Mouse (Mus musculus) midbrain, embryonic 11.5 days (tissue): ENCODE data around the gene Rpusd3. TPM values are rescaled to one million over a fixed set of nuclear protein-coding genes. Genes with fewer than 3 reads are reported as not detected.

ENCODE experiments used
- ATAC-seq: fragments of 200-750 bp; cut with Nextera tagmentation; 2 replicates; pipeline ENCODE4 v1.8.0; 2017; ENCODE audit warnings: moderate TSS enrichment, moderate library complexity; ENCODE audit not compliant: low FRiP score
- DNase-seq: peaks from one replicate; pipeline ENCODE4 v3.0.0; 2015; ENCODE audit warnings: low spot score; ENCODE audit errors: missing footprints
- H3K27ac ChIP-seq: fragments of 300-500 bp; sonication (generic); 2 replicates; pipeline ENCODE4 v1.5.1; 2014; ENCODE audit warnings: low read depth, low read length
- H3K27me3 ChIP-seq: fragments of 300-500 bp; sonication (generic); 2 replicates; pipeline ENCODE4 v1.6.1; 2014; ENCODE audit warnings: mild to moderate bottlenecking, low read length, moderate library complexity, mixed read lengths; ENCODE audit not compliant: control insufficient read depth, insufficient read depth
- H3K36me3 ChIP-seq: fragments of 300-500 bp; sonication (generic); 2 replicates; pipeline ENCODE4 v1.6.1; 2014; ENCODE audit warnings: mild to moderate bottlenecking, low read length, moderate library complexity, mixed read lengths; ENCODE audit not compliant: control insufficient read depth, insufficient read depth
- H3K4me1 ChIP-seq: fragments of 300-500 bp; sonication (generic); 2 replicates; pipeline ENCODE4 v1.6.1; 2014; ENCODE audit warnings: low read length; ENCODE audit not compliant: control insufficient read depth, insufficient read depth
- H3K4me2 ChIP-seq: fragments of 300-500 bp; sonication (generic); 2 replicates; pipeline ENCODE4 v1.6.1; 2014; ENCODE audit warnings: mild to moderate bottlenecking, moderate library complexity
- H3K4me3 ChIP-seq: fragments of 300-500 bp; sonication (generic); 2 replicates; pipeline ENCODE4 v1.5.1; 2014; ENCODE audit warnings: low read depth, low read length
- H3K9ac ChIP-seq: fragments of 300-500 bp; sonication (generic); 2 replicates; pipeline ENCODE4 v1.6.1; 2014; ENCODE audit warnings: low read length
- H3K9me3 ChIP-seq: fragments of 300-500 bp; sonication (generic); 2 replicates; pipeline ENCODE4 v1.6.1; 2016; ENCODE audit warnings: low read length; ENCODE audit not compliant: control insufficient read depth
- WGBS: fragments of 180-500 bp; shearing (Covaris S2); extraction: QIAGEN DNeasy Blood & Tissue Kit; methylation state at CpG from one replicate; pipeline ENCODE4 v1.1.7; 2014; 5-methylcytosine and 5-hydroxymethylcytosine counted together
- polyA plus RNA-seq: library from polyadenylated mRNA; unstranded; fragments of >200 nt; fragmentation: Nextera tagmentation; extraction: Ambion mirVana; gene quantifications from 2 replicates; pipeline ENCODE4 v1.2.1, GENCODE M21; 2014

Rpusd3 gene
- polyA plus RNA-seq, 1 experiment from 2014 or later, result 26.6 TPM

- no peak for DNase-seq
- no peak overlapping the region for H3K4me3 ChIP-seq
- no peak overlapping the region for H3K4me2 ChIP-seq
- no peaks in the 10 kb centered on the region for H3K27me3 ChIP-seq
- 85% methylated on average over 10 of the region's 10 CpGs for WGBS
- no peak overlapping the region for H3K27ac ChIP-seq
- no peaks in the 10 kb centered on the region for H3K9me3 ChIP-seq
- H3K4me1 ChIP-seq, result peaks cover 7% of the 10 kb centered on the region; the same call in 1 of the 2 replicates
- H3K9ac ChIP-seq, result no peak overlapping the region
- H3K36me3 ChIP-seq, result no peaks in the 10 kb centered on the region
- ATAC-seq, result no peak
Observed at GRCm38 (mm10) chr6:113396270-113397030, 22.7 kb downstream of the Rpusd3 start.

- WGBS, result 94% methylated on average over 6 of the region's 6 CpGs
- no peak for ATAC-seq
- DNase-seq, result peak; percentile 62
- Histone ChIP-seq H3K9ac (no peak overlapping the region), H3K36me3 (no peaks in the 10 kb centered on the region), H3K4me1 (peaks cover 7% of the 10 kb centered on the region; the same call in 1 of the 2 replicates), H3K27me3 (no peaks in the 10 kb centered on the region), H3K4me3 (no peak overlapping the region), H3K4me2 (no peak overlapping the region), H3K9me3 (no peaks in the 10 kb centered on the region), H3K27ac (no peak overlapping the region)
Observed at GRCm38 (mm10) chr6:113395501-113395900, 23.6 kb downstream of the Rpusd3 start.

GRCm38 (mm10) chr6:113394811-113395210 is 24.3 kb downstream of the Rpusd3 start:
- DNase-seq (peak; percentile 69), ATAC-seq (no peak)
- H3K4me1 ChIP-seq, result peaks cover 7% of the 10 kb centered on the region; the same call in 1 of the 2 replicates
- no peak overlapping the region for H3K9ac ChIP-seq
- peaks cover 3% of the 10 kb centered on the region; the same call in 1 of the 2 replicates for H3K36me3 ChIP-seq
- H3K4me2 ChIP-seq, result no peak overlapping the region
- no peaks in the 10 kb centered on the region for H3K27me3 ChIP-seq
- 95% methylated on average over 11 of the region's 11 CpGs for WGBS
- no peak overlapping the region for H3K27ac ChIP-seq
- H3K9me3 ChIP-seq, result no peaks in the 10 kb centered on the region
- H3K4me3 ChIP-seq, result no peak overlapping the region

- H3K9ac ChIP-seq, result no peak overlapping the region
- 88% methylated on average over 6 of the region's 6 CpGs for WGBS
Observed at GRCm38 (mm10) chr6:113393951-113394350, 25.2 kb downstream of the Rpusd3 start.

GRCm38 (mm10) chr6:113392387-113393071 is 26.6 kb downstream of the Rpusd3 start:
- Histone ChIP-seq H3K9me3 (no peaks in the 10 kb centered on the region), H3K4me1 (peaks cover 7% of the 10 kb centered on the region; the same call in 1 of the 2 replicates), H3K27ac (peak overlapping the region; percentile 45), H3K4me3 (peak overlapping the region; percentile 41), H3K36me3 (peaks cover 17% of the 10 kb centered on the region), H3K9ac (peak overlapping the region; percentile 61), H3K4me2 (peak overlapping the region; percentile 68), H3K27me3 (no peaks in the 10 kb centered on the region)
- WGBS, result 1% methylated on average over 51 of the region's 51 CpGs
- DNase-seq (peak; percentile 96), ATAC-seq (peak; percentile 93)

More at GRCm38 (mm10) chr6:113393951-113394350, 25.2 kb downstream of the Rpusd3 start:
- Histone ChIP-seq H3K4me2 (no peak overlapping the region), H3K9me3 (no peaks in the 10 kb centered on the region), H3K27ac (no peak overlapping the region), H3K27me3 (no peaks in the 10 kb centered on the region), H3K36me3 (peaks cover 8% of the 10 kb centered on the region), H3K4me3 (no peak overlapping the region), H3K4me1 (peaks cover 7% of the 10 kb centered on the region; the same call in 1 of the 2 replicates)
- DNase-seq, result no peak
- no peak for ATAC-seq

- Histone ChIP-seq H3K4me1 (peaks cover 7% of the 10 kb centered on the region; the same call in 1 of the 2 replicates), H3K27me3 (no peaks in the 10 kb centered on the region), H3K4me3 (peak overlapping the region; percentile 41), H3K27ac (peak overlapping the region; percentile 45), H3K9ac (peak overlapping the region; percentile 61), H3K36me3 (peaks cover 19% of the 10 kb centered on the region), H3K4me2 (peak overlapping the region; percentile 68), H3K9me3 (no peaks in the 10 kb centered on the region)
- no peak for DNase-seq
- WGBS, result 23% methylated on average over 10 of the region's 10 CpGs
- ATAC-seq, result peak; percentile 51
Observed at GRCm38 (mm10) chr6:113392015-113392386, 27.1 kb downstream of the Rpusd3 start.

GRCm38 (mm10) chr6:113390715-113391114 is 28.4 kb downstream of the Rpusd3 start:
- no peaks in the 10 kb centered on the region for H3K9me3 ChIP-seq
- H3K36me3 ChIP-seq, result peaks cover 23% of the 10 kb centered on the region
- no peak overlapping the region for H3K4me2 ChIP-seq
- ATAC-seq (no peak), DNase-seq (no peak)
- 81% methylated on average over 3 of the region's 3 CpGs for WGBS
- no peak overlapping the region for H3K9ac ChIP-seq
- H3K4me3 ChIP-seq, result no peak overlapping the region
- no peak overlapping the region for H3K27ac ChIP-seq
- H3K27me3 ChIP-seq, result no peaks in the 10 kb centered on the region
- H3K4me1 ChIP-seq, result peaks cover 7% of the 10 kb centered on the region; the same call in 1 of the 2 replicates

GRCm38 (mm10) chr6:113388960-113389359 is 30.2 kb downstream of the Rpusd3 start, which contains the start of gene Ttll3:
TSS of gene Ttll3 (plus strand) at chr6:113389260.
- H3K4me3 ChIP-seq, result no peak within 1 kb of the TSS
- H3K4me2 ChIP-seq, result no peak within 1 kb of the TSS
- no peak within 1 kb of the TSS for H3K27ac ChIP-seq
- H3K4me1 ChIP-seq, result peaks cover 7% of the 10 kb centered on the region; the same call in 1 of the 2 replicates
- ATAC-seq, result no peak
- 82% methylated on average over 8 of the region's 8 CpGs for WGBS
- H3K9ac ChIP-seq, result no peak within 1 kb of the TSS
- H3K9me3 ChIP-seq, result no peaks in the 10 kb centered on the region
- DNase-seq, result peak; percentile 8
- peaks cover 33% of the 10 kb centered on the region for H3K36me3 ChIP-seq
- H3K27me3 ChIP-seq, result no peaks in the 10 kb centered on the region

- ATAC-seq (no peak), DNase-seq (no peak)
- Histone ChIP-seq H3K9me3 (no peaks in the 10 kb centered on the region), H3K4me2 (no peak overlapping the region), H3K4me3 (no peak overlapping the region), H3K27me3 (no peaks in the 10 kb centered on the region), H3K4me1 (no peaks in the 10 kb centered on the region), H3K27ac (no peak overlapping the region), H3K36me3 (peaks cover 44% of the 10 kb centered on the region), H3K9ac (no peak overlapping the region)
- 87% methylated on average over 3 of the region's 3 CpGs for WGBS
Observed at GRCm38 (mm10) chr6:113386025-113386424, 33.1 kb downstream of the Rpusd3 start.
